Mouse (Mus musculus): ENCODE results near the gene Rp9. TPM values are rescaled to one million over a fixed set of nuclear protein-coding genes. Genes with fewer than 3 reads are reported as not detected.

The Rp9 gene
- 182 and 193 TPM in 2 replicates for total RNA-seq (2017)

GRCm38 (mm10) chr9:22469643-22470042 lies at the start of gene Rp9:
TSS of gene Rp9 (minus strand) at chr9:22469743.
- no peak for ATAC-seq (replicated peaks; ENCODE audit: low read depth, poor library complexity, severe bottlenecking)

- ATAC-seq (replicated peaks; ENCODE audit: low read depth, poor library complexity, severe bottlenecking), result peak; percentile 87
These were observed 49.0 kb upstream of the Rp9 start for GRCm38 (mm10) chr9:22518394-22519041.

- ATAC-seq (replicated peaks; ENCODE audit: low read depth, poor library complexity, severe bottlenecking), result no peak
These were observed 45.5 kb upstream of the Rp9 start for GRCm38 (mm10) chr9:22515076-22515475.

- ATAC-seq (replicated peaks; ENCODE audit: low read depth, poor library complexity, severe bottlenecking), result no peak
These were observed 36.0 kb upstream of the Rp9 start for GRCm38 (mm10) chr9:22505574-22505973.

GRCm38 (mm10) chr9:22503581-22503980 lies 34.0 kb upstream of the Rp9 start:
- no peak for ATAC-seq (replicated peaks; ENCODE audit: low read depth, poor library complexity, severe bottlenecking)

- ATAC-seq (replicated peaks; ENCODE audit: low read depth, poor library complexity, severe bottlenecking), result no peak
These were observed 33.4 kb upstream of the Rp9 start for GRCm38 (mm10) chr9:22502972-22503371.

- no peak for ATAC-seq (replicated peaks; ENCODE audit: low read depth, poor library complexity, severe bottlenecking)
These were observed 27.7 kb upstream of the Rp9 start for GRCm38 (mm10) chr9:22497021-22497767.

GRCm38 (mm10) chr9:22495133-22495532 lies 25.6 kb upstream of the Rp9 start:
- no peak for ATAC-seq (replicated peaks; ENCODE audit: low read depth, poor library complexity, severe bottlenecking)

- ATAC-seq (replicated peaks; ENCODE audit: low read depth, poor library complexity, severe bottlenecking), result 0 out of 2 replicates have a peak, but pooled peaks have one; percentile 11
These were observed 24.8 kb upstream of the Rp9 start for GRCm38 (mm10) chr9:22494203-22494807.

- no peak for ATAC-seq (replicated peaks; ENCODE audit: low read depth, poor library complexity, severe bottlenecking)
These were observed 19.4 kb upstream of the Rp9 start for GRCm38 (mm10) chr9:22488963-22489362.

- ATAC-seq (replicated peaks; ENCODE audit: low read depth, poor library complexity, severe bottlenecking), result no peak
These were observed 16.7 kb upstream of the Rp9 start for GRCm38 (mm10) chr9:22486211-22486610.

- no peak for ATAC-seq (replicated peaks; ENCODE audit: low read depth, poor library complexity, severe bottlenecking)
These were observed 15.2 kb upstream of the Rp9 start for GRCm38 (mm10) chr9:22484562-22485308.

GRCm38 (mm10) chr9:22483866-22484561 lies 14.5 kb upstream of the Rp9 start:
- no peak for ATAC-seq (replicated peaks; ENCODE audit: low read depth, poor library complexity, severe bottlenecking)

- ATAC-seq (replicated peaks; ENCODE audit: low read depth, poor library complexity, severe bottlenecking), result no peak
These were observed 9.4 kb upstream of the Rp9 start for GRCm38 (mm10) chr9:22478946-22479345.

- ATAC-seq (replicated peaks; ENCODE audit: low read depth, poor library complexity, severe bottlenecking), result peak; percentile 15; the same call in 1 of the 2 replicates
These were observed 6.7 kb upstream of the Rp9 start for GRCm38 (mm10) chr9:22476265-22476664.

GRCm38 (mm10) chr9:22475424-22475868 lies 5.9 kb upstream of the Rp9 start, which contains the start of gene Bbs9:
TSS of gene Bbs9 (plus strand) at chr9:22475715.
- ATAC-seq (replicated peaks; ENCODE audit: low read depth, poor library complexity, severe bottlenecking), result peak; percentile 97

GRCm38 (mm10) chr9:22468899-22469259 lies 664 bp downstream of the Rp9 start:
- no peak for ATAC-seq (replicated peaks; ENCODE audit: low read depth, poor library complexity, severe bottlenecking)

- peak; percentile 74 for ATAC-seq (replicated peaks; ENCODE audit: low read depth, poor library complexity, severe bottlenecking)
These were observed 1.2 kb downstream of the Rp9 start for GRCm38 (mm10) chr9:22468170-22468898.

Measured in common myeloid progenitor, adult 5-6 weeks (primary cell).